Mouse (Mus musculus): Measurements from ENCODE around the gene Taar7e.
"Not testable (repeated sequence)": the region's sequence is repeated elsewhere in the genome, so short reads cannot be mapped to it uniquely, and the experiment has no call there.

The Taar7e gene

DNA sequence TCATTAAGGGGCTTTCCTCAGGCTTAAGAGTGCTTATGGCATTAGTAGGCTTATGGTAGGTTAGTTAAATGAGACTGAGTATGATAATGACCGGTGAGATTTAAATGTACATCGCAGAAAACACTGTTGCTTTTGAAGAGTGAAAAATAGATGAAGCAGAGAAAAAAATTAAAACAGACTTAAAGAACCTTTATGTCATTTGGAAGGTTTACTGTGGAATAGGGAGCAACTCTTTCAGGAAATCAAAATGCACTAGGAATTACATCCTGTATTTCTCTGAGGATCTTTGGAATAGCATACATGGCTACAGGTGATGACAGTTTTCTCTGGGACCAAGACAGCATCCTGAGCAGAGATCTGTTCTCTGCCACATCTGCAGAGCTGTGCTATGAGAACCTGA is at the start of gene Taar7e:
Gene Taar7e, plus strand, starts transcription at position 301 of the 400 bp plus-strand sequence.
- no peak for DNase-seq

- DNase-seq = no peak
Measured at GRCm38 (mm10) chr10:23993381-23993780, 44.0 kb upstream of the Taar7e start, which contains the start of gene Taar7a. Gene Taar7a (minus strand): TSS chr10:23993481.

GRCm38 (mm10) chr10:23999639-24000038 is 37.8 kb upstream of the Taar7e start, which contains the start of gene Taar7b:
Gene Taar7b (plus strand): TSS chr10:23999939.
- DNase-seq = no peak

GRCm38 (mm10) chr10:24006442-24006841 is 31.0 kb upstream of the Taar7e start:
- no peak for DNase-seq

GRCm38 (mm10) chr10:24007034-24007433 is 30.4 kb upstream of the Taar7e start:
- DNase-seq = no peak

DNA sequence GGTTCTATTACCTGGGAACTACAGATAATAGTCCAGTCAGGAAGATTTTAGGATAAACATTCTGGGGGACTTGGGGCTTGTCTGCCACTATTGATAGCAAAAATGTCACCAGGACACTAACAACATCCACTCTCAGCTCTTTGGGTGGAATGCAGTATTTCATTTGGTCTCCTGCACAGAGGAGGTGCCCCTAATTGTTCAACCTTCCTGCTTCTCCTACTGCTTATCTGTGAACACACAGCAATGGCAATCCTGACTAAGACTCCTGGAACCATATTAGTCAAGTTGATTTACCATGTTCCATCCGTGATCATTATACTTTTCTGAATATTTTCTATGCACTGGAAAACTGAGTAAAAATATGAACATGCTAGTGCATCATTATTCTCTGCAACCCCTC is 29.3 kb upstream of the Taar7e start:
- DNase-seq = no peak

- no peak for DNase-seq
Measured at GRCm38 (mm10) chr10:24026922-24027321, 10.5 kb upstream of the Taar7e start, which contains the start of gene Taar7d. Gene Taar7d (plus strand): TSS chr10:24027222.

DNA sequence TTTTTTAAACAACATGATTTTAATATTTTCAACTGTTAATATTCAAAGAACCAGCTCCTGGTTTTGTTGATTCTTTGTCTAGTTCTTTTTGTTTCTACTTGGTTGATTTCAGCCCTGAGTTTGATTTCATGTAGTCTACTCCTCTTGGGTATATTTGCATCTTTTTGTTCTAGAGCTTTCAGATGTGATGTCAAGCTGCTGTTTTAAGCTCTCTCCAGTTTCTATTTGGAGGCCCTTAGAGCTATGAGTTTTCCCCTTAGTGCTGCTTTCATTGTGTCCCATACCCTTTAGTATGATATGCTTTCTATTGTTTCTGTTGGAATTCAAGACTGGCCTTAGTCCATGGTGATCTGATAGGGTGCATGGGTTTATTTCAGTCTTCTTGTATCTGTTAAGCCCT is 6.1 kb upstream of the Taar7e start:
- DNase-seq = no peak

DNA sequence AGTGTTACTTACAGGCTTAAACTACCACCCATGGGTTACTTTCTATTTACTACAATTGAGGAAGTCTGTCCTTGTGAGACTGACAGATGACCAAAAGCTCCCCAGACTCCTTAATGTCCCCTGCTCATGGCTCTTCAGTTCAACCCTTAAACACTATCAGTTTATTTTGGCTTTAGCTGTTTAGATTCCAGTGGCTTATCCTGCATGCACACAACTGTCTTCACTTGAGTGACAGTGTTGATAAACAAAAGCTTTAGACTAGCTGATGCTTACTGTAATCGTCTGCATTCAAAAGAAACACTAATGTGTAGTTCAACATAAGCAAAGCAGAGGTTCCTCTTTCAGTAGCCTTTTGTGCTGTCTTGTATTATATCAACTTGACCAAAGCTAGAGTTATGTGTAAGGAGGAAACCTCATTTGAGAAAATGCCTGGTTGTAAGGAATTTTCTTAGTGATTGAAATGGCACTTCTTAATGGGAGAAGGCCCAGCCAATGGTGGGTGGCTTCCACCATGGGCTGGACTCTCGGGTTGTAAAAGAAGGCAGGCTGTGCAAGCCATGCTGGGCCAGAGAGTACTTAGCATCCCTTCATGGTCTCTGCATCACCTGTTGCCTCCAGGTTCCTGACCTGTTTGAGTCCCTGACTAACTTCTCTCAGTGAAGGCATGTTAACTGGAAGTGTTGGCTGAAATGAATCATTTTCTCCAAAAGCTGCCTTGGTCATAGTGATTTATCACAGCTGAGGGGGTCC is 2.9 kb downstream of the Taar7e start:
- no peak for DNase-seq

GRCm38 (mm10) chr10:24049210-24049609 is 11.8 kb downstream of the Taar7e start, which contains the start of gene Taar7f:
Gene Taar7f (plus strand): TSS chr10:24049510.
- no peak for DNase-seq

DNA sequence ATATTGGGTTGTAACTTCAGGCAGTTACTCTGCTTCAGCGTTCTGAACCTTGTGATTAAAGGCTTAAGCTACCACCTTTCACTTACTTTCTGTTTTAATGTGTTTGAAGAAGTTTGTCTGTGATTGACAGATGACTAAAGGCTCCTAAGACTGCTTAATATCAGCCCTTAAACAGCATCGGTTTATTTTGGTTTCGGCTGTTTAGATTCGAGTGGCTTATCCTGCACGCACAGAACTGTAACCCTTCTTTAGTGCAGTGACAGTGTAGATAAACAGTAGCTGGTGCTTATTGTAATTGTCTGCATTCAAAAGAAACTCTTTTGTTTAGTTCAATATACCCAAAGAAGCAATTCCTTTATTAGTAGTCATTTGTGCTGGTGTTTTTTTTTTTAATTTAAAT is 14.6 kb downstream of the Taar7e start:
- no peak for DNase-seq

DNA sequence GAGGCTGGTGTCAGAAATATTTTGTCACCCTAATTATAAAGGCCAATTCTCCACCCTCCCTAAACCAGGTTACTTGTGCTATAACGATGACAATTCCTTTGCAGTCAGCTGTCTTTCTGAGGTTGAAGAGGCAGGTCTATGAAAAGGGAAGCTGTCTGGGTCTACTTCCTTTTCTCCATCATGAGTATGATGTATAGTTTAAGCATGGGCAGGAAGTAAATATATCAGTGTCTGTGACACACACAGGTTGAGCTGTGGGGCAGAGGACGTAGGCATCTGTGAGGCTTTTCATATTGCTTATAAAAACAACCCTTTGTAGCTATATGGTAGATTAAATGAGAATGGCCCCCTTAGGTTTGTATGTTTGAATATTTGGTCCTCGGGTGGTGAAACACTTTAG is 21.6 kb downstream of the Taar7e start:
- no peak for DNase-seq

- DNase-seq = not testable (repeated sequence)
Measured at GRCm38 (mm10) chr10:24074751-24075150, 37.3 kb downstream of the Taar7e start.

- DNase-seq = not testable (repeated sequence)
Measured at GRCm38 (mm10) chr10:24076200-24076599, 38.8 kb downstream of the Taar7e start, which contains the start of gene Taar8a. Gene Taar8a (plus strand): TSS chr10:24076500.

GRCm38 (mm10) chr10:24080166-24080565 is 42.8 kb downstream of the Taar7e start:
- no peak for DNase-seq

DNA sequence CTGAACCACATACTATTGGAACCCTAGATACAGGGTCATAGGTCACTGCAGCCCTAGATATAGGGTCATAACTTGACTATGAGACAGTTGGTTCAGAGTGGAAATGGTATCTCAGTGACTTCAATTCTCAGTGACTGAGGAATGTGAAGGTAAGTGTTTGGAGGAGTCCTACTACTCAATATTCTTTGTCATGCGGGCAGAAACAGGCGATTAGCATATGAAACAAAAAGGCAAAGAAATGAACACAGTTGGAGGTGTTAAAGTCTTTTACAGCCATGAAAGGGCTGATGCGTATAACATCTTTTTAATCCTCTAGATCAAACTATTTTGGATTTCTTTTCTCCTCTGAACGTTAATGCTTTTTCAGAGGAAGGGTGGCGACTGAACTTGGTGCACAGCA is 48.5 kb downstream of the Taar7e start:
- no peak for DNase-seq

DNA sequence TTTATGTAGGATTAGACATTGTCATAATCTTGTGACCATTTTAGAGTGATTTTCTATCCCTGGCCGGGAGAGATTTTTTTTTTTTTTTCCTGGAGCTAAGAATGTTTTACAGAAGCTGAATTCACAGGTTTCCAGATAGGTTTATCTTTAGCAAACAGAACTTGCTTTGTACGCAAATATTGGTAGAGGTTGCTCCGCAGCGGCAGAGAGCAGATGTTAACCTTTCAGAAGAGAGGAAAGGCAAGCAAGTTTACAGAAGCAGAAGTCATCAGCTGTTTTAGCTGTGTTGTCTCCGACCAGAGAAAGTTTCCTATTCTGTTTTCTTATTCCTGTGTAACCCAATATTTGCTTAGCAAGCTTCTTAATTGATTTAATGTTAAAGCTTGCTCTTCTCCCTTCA is 49.1 kb downstream of the Taar7e start:
- no peak for DNase-seq

- no peak for DNase-seq
Measured at GRCm38 (mm10) chr10:24087168-24087567, 49.8 kb downstream of the Taar7e start.

All from kidney, adult 11 months (tissue).